Mouse (Mus musculus) embryonic facial prominence, embryonic 14.5 days (tissue): ENCODE data around the gene Sall4. TPM values are rescaled to one million over a fixed set of nuclear protein-coding genes. Genes with fewer than 3 reads are reported as not detected.
"Not testable (repeated sequence)": the region's sequence is repeated elsewhere in the genome, so short reads cannot be mapped to it uniquely, and the experiment has no call there.

Experiments
- ATAC-seq: fragments of 200-750 bp; cut with Nextera tagmentation; 2 replicates; pipeline ENCODE4 v1.8.0; 2017; ENCODE audit warnings: low read depth, moderate number of reproducible peaks, moderate TSS enrichment
- DNase-seq: peaks from one replicate; pipeline ENCODE4 v3.0.0-alpha.2; 2015; ENCODE audit warnings: low spot score
- H3K27ac ChIP-seq: fragments of 300-500 bp; sonication (generic); replicated peaks from 2 replicates; pipeline ENCODE4 v1.5.1; 2014; ENCODE audit warnings: low read depth, mild to moderate bottlenecking, low read length, moderate library complexity
- H3K27me3 ChIP-seq: fragments of 300-500 bp; sonication (generic); replicated peaks from 2 replicates; pipeline ENCODE4 v1.6.1; 2014; ENCODE audit warnings: low read length; ENCODE audit not compliant: control insufficient read depth, insufficient read depth
- H3K36me3 ChIP-seq: fragments of 300-500 bp; sonication (generic); 2 replicates; pipeline ENCODE4 v1.6.1; 2014; ENCODE audit warnings: low read length, mixed read lengths; ENCODE audit not compliant: control insufficient read depth, insufficient read depth
- H3K4me1 ChIP-seq: fragments of 300-500 bp; sonication (generic); 2 replicates; pipeline ENCODE4 v1.6.1; 2014; ENCODE audit warnings: antibody characterized with exemption, low read length; ENCODE audit not compliant: control insufficient read depth, insufficient read depth
- H3K4me2 ChIP-seq: fragments of 300-500 bp; sonication (generic); 2 replicates; pipeline ENCODE4 v1.6.1; 2014; ENCODE audit warnings: low read depth, mild to moderate bottlenecking, low read length, moderate library complexity, mixed read lengths
- H3K4me3 ChIP-seq: fragments of 300-500 bp; sonication (generic); 2 replicates; pipeline ENCODE4 v1.5.1; 2014; ENCODE audit warnings: low read depth, mild to moderate bottlenecking, low read length
- H3K9ac ChIP-seq: fragments of 300-500 bp; sonication (generic); 2 replicates; pipeline ENCODE4 v1.6.1; 2014; ENCODE audit warnings: low read depth, mild to moderate bottlenecking, low read length, moderate library complexity, mixed read lengths
- H3K9me3 ChIP-seq: fragments of 300-500 bp; sonication (generic); 2 replicates; pipeline ENCODE4 v1.6.1; 2016; ENCODE audit warnings: low read length; ENCODE audit not compliant: control insufficient read depth
- WGBS: fragments of 180-500 bp; shearing (Covaris S2); extraction: QIAGEN DNeasy Blood & Tissue Kit; methylation state at CpG from one replicate; pipeline ENCODE4 v1.1.7; 2014; 5-methylcytosine and 5-hydroxymethylcytosine counted together
- polyA plus RNA-seq: library from polyadenylated mRNA; unstranded; fragments of >200 nt; fragmentation: Nextera tagmentation; extraction: Ambion mirVana; gene quantifications from 2 replicates; pipeline ENCODE4 v1.2.1, GENCODE M21; 2014

Sall4 gene
- polyA plus RNA-seq, 1 experiment from 2014 or later = 0.35 TPM

DNA sequence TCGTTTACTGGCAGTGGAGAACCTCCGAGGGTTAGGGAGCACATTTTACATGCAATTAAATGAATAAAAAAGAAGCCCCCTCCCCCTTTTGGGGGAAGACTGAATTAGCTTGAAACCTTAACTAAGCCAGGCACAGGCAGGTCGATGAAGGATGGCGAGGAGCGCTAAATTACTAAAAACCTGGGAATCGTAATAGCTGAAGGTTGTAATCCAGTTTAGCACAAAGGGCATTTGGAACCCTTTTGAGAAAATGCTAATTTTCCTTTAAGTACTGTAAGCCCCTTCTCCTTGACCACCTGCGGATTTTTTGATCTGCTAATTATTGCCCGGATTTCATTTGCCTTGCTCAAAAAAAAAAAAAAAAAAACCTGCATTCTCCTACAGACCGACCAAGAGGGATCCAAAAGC lies 3.3 kb downstream of the Sall4 start:
- H3K9me3 ChIP-seq = no peaks in the 10 kb centered on the region
- peaks cover 73% of the 10 kb centered on the region for H3K27me3 ChIP-seq
- ATAC-seq (no peak), DNase-seq (no peak)
- H3K4me1 ChIP-seq = peaks cover 14% of the 10 kb centered on the region
- H3K4me3 ChIP-seq = peak overlapping the region; percentile 56; the same call in 1 of the 2 replicates
- H3K9ac ChIP-seq = no peak overlapping the region
- H3K27ac ChIP-seq = no peak overlapping the region
- WGBS = 15% methylated on average over 9 of the region's 9 CpGs
- H3K36me3 ChIP-seq = no peaks in the 10 kb centered on the region
- H3K4me2 ChIP-seq = peak overlapping the region; percentile 97; the same call in 1 of the 2 replicates

DNA sequence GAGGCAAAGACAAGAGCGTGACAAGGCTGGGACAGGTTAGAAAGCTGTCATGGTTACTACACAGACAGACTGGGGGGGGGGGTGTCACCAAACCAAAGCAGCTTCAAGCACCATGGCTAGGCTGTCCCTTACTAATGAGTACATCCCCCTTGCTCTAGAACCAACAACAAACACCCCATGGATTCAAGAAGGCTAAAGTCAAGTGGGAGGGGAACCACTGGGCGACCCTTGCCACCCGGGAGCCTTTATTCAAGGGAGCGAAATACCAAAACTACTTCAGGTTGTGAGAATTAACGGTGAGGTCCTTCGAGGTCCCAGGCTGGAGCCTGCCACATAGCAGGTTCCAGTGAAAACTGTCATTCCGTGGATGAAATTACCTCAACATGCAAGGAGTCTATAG lies 4.0 kb downstream of the Sall4 start:
- ATAC-seq (no peak), DNase-seq (no peak)
- H3K4me1 ChIP-seq = peaks cover 14% of the 10 kb centered on the region
- no peaks in the 10 kb centered on the region for H3K36me3 ChIP-seq
- peaks cover 67% of the 10 kb centered on the region for H3K27me3 ChIP-seq
- H3K4me2 ChIP-seq = no peak overlapping the region
- no peaks in the 10 kb centered on the region for H3K9me3 ChIP-seq
- no peak overlapping the region for H3K9ac ChIP-seq
- no peak overlapping the region for H3K4me3 ChIP-seq
- WGBS = 14% methylated on average over 7 of the region's 7 CpGs
- no peak overlapping the region for H3K27ac ChIP-seq

DNA sequence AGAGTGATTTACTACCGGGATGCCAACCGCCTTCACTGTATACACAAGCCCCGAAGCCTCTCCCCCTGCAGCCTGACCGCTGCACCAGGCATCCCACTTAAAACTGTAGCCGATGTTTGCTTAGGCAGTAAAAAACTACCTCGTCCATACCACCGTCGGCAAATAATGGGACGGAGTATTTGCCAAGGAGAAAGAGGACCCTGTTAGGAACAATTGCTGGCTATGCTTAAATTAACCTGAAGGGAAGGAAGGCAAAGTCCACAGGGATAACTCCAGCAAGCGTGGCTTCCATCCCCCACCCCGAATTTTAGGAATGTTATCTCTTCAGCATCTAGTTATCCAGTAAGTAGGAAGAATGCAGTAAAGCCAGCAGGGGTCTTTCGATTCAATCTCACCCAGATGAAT lies 5.3 kb downstream of the Sall4 start:
- H3K36me3 ChIP-seq = no peaks in the 10 kb centered on the region
- peaks cover 54% of the 10 kb centered on the region for H3K27me3 ChIP-seq
- no peaks in the 10 kb centered on the region for H3K9me3 ChIP-seq
- 5% methylated on average over 12 of the region's 12 CpGs for WGBS
- peak overlapping the region; percentile 28 for H3K4me2 ChIP-seq
- H3K4me3 ChIP-seq = peak overlapping the region; percentile 14
- H3K4me1 ChIP-seq = peaks cover 14% of the 10 kb centered on the region
- DNase-seq = no peak
- H3K27ac ChIP-seq = no peak overlapping the region
- no peak for ATAC-seq
- H3K9ac ChIP-seq = no peak overlapping the region

DNA sequence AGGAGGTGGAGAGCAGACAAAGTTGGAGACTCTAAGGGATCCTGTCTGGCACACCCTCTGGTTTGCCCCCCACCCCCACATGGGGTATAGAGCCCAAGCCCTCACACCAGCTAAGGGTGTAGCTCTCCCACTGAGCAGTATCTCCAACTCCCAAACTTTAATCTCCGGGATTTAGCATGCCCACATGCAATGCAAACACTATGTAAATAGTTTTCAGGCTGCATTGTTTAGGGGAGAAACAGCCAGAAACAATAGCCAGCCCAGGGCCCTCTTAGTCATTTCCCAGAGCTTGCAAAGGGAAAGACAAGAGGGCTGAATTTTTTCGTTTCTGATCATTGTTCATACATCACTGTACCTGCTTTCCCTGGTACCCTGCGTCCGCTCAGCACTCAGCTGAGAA lies 5.8 kb downstream of the Sall4 start:
- no peak overlapping the region for H3K4me3 ChIP-seq
- H3K9me3 ChIP-seq = no peaks in the 10 kb centered on the region
- peaks cover 49% of the 10 kb centered on the region for H3K27me3 ChIP-seq
- 24% methylated on average over 4 of the region's 4 CpGs for WGBS
- DNase-seq = no peak
- H3K4me1 ChIP-seq = peaks cover 10% of the 10 kb centered on the region
- H3K36me3 ChIP-seq = no peaks in the 10 kb centered on the region
- no peak for ATAC-seq
- H3K4me2 ChIP-seq = peak overlapping the region; percentile 28; the same call in 1 of the 2 replicates
- no peak overlapping the region for H3K27ac ChIP-seq
- H3K9ac ChIP-seq = no peak overlapping the region

DNA sequence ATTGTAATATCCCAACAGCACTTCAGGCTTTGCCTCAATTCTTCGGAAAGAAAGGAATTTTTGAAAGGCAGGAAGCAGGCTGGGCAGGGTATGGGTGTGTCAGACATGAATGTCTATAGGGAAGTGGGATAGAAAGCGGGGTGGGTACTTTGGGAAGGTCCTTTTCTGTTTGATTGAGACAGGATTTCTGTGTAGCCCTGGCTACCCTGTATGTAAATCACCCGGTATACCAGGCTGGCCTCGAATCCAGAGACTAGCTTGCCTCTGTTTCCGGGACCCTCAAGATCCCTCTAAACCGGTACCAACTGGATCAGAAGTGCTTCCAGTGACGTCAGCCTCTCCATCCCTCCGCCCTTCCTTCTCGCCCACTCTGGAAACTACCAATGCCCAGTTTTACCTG lies 6.6 kb downstream of the Sall4 start:
- H3K27me3 ChIP-seq = peaks cover 41% of the 10 kb centered on the region
- 82% methylated on average over 9 of the region's 9 CpGs for WGBS
- peaks cover 4% of the 10 kb centered on the region for H3K4me1 ChIP-seq
- H3K9ac ChIP-seq = no peak overlapping the region
- no peak for DNase-seq
- H3K27ac ChIP-seq = no peak overlapping the region
- ATAC-seq = no peak
- H3K4me2 ChIP-seq = no peak overlapping the region
- H3K9me3 ChIP-seq = no peaks in the 10 kb centered on the region
- no peaks in the 10 kb centered on the region for H3K36me3 ChIP-seq
- no peak overlapping the region for H3K4me3 ChIP-seq

DNA sequence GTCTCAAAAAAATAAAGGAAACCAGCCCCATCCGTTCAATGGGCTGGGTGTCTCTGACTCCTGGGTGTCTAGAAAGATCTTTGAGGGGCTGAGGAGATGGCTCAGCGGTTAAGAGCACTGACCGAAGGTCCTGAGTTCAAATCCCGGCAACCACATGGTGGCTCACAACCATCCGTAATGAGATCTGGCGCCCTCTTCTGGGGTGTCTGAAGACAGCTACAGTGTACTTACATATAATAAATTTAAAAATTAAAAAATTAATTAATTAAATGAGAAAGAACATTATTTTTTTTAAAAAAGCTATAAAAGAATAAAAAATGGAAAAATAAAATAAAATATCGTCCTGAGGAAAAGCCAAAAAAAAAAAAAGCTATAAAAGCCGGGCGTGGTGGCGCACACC lies 23.3 kb downstream of the Sall4 start:
- H3K4me1 ChIP-seq, H3K27ac ChIP-seq, H3K9me3 ChIP-seq, DNase-seq, H3K27me3 ChIP-seq, H3K36me3 ChIP-seq, ATAC-seq, H3K4me2 ChIP-seq, H3K9ac ChIP-seq, H3K4me3 ChIP-seq: not testable (repeated sequence)
- 88% methylated on average over 10 of the region's 10 CpGs for WGBS

DNA sequence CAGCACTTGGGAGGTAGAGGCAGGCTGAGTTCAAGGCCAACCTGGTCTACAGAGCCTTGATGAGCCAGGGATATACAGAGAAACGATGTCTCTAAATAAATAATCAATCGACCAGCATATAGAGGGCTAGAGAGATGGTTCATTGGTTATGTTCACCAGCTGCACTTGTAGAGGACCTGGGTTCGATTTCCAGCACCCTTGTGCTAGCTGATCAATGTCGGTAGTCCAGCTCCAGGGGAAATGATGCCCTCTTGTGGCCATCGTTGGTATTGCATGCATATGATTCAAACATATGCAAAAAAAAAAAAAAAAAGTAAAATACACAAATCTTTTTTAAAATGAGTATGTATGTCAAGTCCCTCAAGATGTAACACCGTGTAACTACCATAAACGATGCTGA lies 25.1 kb downstream of the Sall4 start:
- DNase-seq (peak; percentile 54), ATAC-seq (no peak)
- Histone ChIP-seq H3K9ac (no peak overlapping the region), H3K4me2 (peak overlapping the region; percentile 71; the same call in 1 of the 2 replicates), H3K36me3 (no peaks in the 10 kb centered on the region), H3K4me1 (no peaks in the 10 kb centered on the region), H3K4me3 (no peak overlapping the region; the same call in 1 of the 2 replicates), H3K9me3 (no peaks in the 10 kb centered on the region), H3K27ac (no peak overlapping the region), H3K27me3 (no peaks in the 10 kb centered on the region)
- WGBS = 25% methylated on average over 7 of the region's 7 CpGs

DNA sequence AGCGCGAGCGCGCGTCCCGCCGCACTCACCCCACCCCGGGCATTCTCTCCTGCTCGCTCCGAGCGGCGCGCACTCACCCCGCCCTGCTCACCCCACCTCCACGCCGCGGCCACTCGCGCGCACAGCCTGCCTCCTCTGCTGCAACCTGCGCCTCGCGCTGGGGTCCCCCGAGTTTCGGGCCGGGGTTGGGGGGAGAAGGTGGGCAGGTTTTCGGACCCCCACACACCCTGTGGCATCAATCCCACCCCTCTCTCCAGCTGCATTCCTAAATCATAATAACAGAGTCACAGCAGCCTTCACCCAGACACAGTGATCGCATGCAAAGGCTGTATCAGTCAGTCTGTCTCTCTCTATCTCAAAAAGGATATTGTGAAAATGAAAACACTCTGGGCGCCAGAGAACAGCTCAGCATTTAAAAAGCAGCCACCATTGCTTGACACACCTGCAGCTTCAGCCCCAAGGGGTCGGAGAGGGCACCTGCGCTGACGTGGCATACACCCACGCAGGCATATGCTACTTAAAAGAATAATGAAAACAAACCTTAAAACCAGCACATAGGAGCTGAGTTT lies 25.6 kb downstream of the Sall4 start, which contains the start of gene Atp9a:
Gene Atp9a, minus strand, starts transcription at position 351 of the 569 bp plus-strand sequence.
- no peaks in the 10 kb centered on the region for H3K9me3 ChIP-seq
- peak within 1 kb of the TSS; percentile 90 for H3K4me3 ChIP-seq
- ATAC-seq (peak; percentile 76), DNase-seq (peak; percentile 62)
- H3K4me2 ChIP-seq = peak within 1 kb of the TSS; percentile 71
- WGBS = 16% methylated on average over 13 of the region's 33 CpGs
- no peaks in the 10 kb centered on the region for H3K4me1 ChIP-seq
- no peaks in the 10 kb centered on the region for H3K36me3 ChIP-seq
- peak within 1 kb of the TSS; percentile 81 for H3K27ac ChIP-seq
- peak within 1 kb of the TSS; percentile 84 for H3K9ac ChIP-seq
- no peaks in the 10 kb centered on the region for H3K27me3 ChIP-seq
